Mouse (Mus musculus) MN1 (cell line): Measurements from ENCODE around the gene Hsd11b1.

Experiments
- DNase-seq: peaks from one replicate; pipeline ENCODE4 v3.0.0-alpha.2; 2016; ENCODE audit warnings: low spot score

Hsd11b1 gene

GRCm38 (mm10) chr1:193243571-193244193 is 20.2 kb downstream of the Hsd11b1 start:
- DNase-seq, result no peak

- no peak for DNase-seq
Measured at GRCm38 (mm10) chr1:193242863-193243262, 21.0 kb downstream of the Hsd11b1 start.

DNA sequence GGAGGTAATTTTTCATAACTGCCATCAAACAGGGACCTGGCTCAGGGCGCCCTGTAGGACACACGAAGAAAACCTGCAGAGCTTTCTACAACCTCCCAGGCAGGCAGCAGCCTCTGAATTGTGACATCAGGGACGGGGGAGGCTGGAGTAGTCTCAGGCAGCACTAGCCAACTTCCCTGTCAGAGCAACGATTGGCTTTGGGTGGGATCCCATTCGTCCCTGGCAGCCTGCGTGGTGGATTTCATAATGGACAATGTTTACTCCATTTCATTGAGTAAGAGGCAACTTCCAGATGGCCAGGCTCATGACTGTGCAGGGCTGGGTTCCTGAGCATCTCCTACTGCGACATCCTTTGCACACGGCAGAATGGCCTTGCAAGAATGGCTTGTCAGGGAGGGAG is 21.6 kb downstream of the Hsd11b1 start:
- no peak for DNase-seq

DNA sequence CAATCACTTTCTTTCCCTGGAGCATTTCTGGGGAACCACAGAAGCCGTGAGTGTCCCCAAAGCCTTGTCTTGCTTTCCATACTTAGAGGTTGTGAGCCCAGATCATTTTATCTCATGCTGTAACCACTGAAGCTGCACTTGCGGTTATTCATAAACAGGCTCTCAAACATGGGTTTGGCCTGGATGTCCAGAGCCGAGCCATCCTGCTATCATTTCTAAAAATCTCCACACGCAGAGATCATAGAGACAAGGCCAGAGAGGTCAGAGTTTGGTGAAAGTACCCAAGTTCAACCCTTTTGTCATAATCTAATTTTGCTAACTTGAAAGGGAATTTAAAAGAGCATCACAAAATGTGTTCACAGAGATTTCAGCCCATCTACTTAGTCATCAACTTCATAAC is 22.4 kb downstream of the Hsd11b1 start:
- no peak for DNase-seq

GRCm38 (mm10) chr1:193238426-193238825 is 25.4 kb downstream of the Hsd11b1 start:
- no peak for DNase-seq

- no peak for DNase-seq
Measured at GRCm38 (mm10) chr1:193234930-193235329, 28.9 kb downstream of the Hsd11b1 start.

- no peak for DNase-seq
Measured at GRCm38 (mm10) chr1:193234130-193234645, 29.7 kb downstream of the Hsd11b1 start.

GRCm38 (mm10) chr1:193232732-193233131 is 31.1 kb downstream of the Hsd11b1 start:
- DNase-seq, result no peak

- no peak for DNase-seq
Measured at GRCm38 (mm10) chr1:193230935-193231334, 32.9 kb downstream of the Hsd11b1 start.

DNA sequence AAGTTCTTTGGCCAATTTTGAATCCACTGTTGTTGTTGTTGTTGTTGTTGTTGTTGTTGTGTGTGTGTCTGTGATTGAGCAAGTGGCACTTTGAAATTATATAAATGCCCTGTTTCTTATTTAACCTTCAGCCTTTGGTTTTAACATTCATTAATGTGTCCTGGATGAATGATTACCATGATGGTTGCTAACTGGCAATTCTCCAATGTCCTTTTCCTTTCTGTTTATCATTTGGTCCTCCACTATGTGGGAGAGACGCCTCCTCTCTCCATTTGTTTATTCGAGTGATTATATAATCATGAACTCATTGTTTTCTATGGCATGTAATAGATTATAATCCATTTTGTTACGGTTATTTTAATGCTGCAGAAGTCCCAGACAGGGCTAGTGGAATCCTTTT is 33.3 kb downstream of the Hsd11b1 start:
- DNase-seq, result no peak

- no peak for DNase-seq
Measured at GRCm38 (mm10) chr1:193229570-193229969, 34.3 kb downstream of the Hsd11b1 start.

DNA sequence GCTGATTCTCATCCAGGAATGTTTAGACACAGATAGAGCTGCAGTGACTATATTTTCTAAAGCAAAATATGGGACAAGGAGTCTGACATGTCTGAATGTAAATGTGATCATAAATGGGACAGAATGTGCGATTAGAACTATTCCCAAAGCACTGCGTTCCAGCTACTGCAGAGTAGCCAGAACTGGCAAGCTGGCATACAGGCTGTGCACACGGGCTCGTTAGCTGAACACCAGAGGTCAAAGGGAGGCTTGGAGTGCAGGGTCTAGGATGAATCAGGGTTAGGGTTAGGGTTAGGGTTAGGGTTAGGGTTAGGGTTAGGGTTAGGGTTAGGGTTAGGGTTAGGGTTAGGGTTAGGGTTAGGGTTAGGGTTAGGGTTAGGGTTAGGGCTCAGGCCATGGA is 36.3 kb downstream of the Hsd11b1 start:
- DNase-seq, result no peak

GRCm38 (mm10) chr1:193226724-193227522 is 37.0 kb downstream of the Hsd11b1 start:
- DNase-seq, result no peak

- no peak for DNase-seq
Measured at GRCm38 (mm10) chr1:193226114-193226513, 37.8 kb downstream of the Hsd11b1 start.

- DNase-seq, result no peak
Measured at GRCm38 (mm10) chr1:193225531-193225930, 38.3 kb downstream of the Hsd11b1 start.

DNA sequence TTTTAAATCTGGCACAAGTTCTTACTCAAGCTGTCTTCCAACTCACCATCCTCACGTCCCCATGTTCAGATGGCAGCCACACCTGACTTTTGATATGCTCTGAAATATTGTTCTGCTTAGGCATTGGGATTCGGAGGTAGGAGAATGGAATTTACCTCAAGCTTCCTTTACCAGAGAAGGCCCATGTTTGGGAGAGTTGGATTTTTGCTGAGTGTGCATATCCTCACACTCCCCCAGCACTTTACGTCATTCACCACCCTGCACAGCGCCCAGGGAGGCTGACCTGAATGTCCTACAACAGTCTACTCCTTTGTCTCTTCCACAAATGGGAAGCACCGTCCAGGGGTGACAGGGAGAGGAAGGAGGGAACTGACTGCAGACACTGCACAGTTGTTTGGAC is 43.5 kb downstream of the Hsd11b1 start:
- DNase-seq, result no peak

GRCm38 (mm10) chr1:193216000-193216399 is 47.9 kb downstream of the Hsd11b1 start:
- no peak for DNase-seq

- DNase-seq, result no peak
Measured at GRCm38 (mm10) chr1:193214053-193214452, 49.8 kb downstream of the Hsd11b1 start.

- no peak for DNase-seq
Measured at GRCm38 (mm10) chr1:193211371-193211770, 52.5 kb downstream of the Hsd11b1 start.

DNA sequence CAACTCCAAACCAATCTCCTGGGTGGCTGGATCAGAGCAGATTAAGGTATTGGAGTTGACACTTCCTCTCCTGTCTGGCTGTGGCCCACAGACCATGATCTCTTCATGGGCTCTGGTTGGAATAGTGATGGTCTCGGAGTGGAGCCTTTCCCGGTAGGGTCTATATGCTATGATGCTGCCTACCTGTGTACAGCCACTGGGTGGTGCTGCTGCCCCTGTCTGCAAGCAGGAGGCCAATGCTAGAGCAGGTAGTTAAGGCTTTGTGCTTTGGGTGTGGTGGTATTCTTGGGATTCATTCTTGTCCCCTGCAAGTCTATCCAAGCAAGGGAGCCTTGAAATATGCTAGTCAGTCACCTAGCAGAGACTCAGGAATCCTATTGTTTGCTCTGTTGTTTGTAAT is 55.7 kb downstream of the Hsd11b1 start:
- no peak for DNase-seq

- no peak for DNase-seq
Measured at GRCm38 (mm10) chr1:193207503-193207902, 56.4 kb downstream of the Hsd11b1 start, which contains the start of gene Lamb3. TSS of gene Lamb3 (plus strand) at chr1:193207699.

GRCm38 (mm10) chr1:193205431-193205830 is 58.4 kb downstream of the Hsd11b1 start:
- DNase-seq, result no peak

GRCm38 (mm10) chr1:193203821-193204220 is 60.1 kb downstream of the Hsd11b1 start:
- DNase-seq, result no peak
